Mouse (Mus musculus) bone marrow macrophage, adult 2 months (primary cell): ENCODE measurements around the gene Acsbg1.

ENCODE experiments used
- CTCF ChIP-seq: IDR thresholded peaks from 2 replicates; pipeline ENCODE4 v1.5.1; 2012; ENCODE audit warnings: low read depth, mild to moderate bottlenecking, low read length, moderate library complexity
- POLR2A ChIP-seq: IDR thresholded peaks from 2 replicates; pipeline ENCODE4 v1.6.1; 2012; ENCODE audit warnings: mild to moderate bottlenecking, low read depth, low read length, borderline replicate concordance

DNA sequence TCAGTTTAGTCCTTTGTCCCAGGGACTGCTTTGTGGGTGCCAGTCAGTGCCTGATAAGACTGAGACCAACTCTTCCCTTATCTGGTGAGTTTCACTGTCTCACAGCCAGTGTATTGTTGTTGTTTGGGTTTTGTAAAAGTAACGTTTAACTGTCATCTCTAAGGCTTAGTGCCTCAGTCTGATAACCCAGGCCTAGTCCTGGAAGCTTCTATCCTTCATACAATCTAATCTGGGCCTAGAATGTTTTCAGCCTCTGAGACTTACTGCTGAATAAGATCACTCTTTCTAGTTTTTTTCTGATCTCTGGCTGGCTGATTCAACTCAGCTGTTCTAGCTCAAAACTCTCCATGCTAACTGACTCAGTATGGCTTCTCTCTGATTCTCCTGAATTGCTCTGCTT, 78.0 kb downstream of the Acsbg1 start:
- no peak for TF ChIP-seq CTCF
- no peak for TF ChIP-seq POLR2A
